Mouse (Mus musculus) myocyte (in vitro differentiated cells): ENCODE results near the gene 1700028J19Rik. TPM values are rescaled to one million over a fixed set of nuclear protein-coding genes. Genes with fewer than 3 reads are reported as not detected.

Experiments
- polyA plus RNA-seq: library from polyadenylated mRNA; unstranded; fragments of >200 nt; fragmentation: generic; extraction: Trizol; gene quantifications from one replicate; pipeline ENCODE4 v1.2.1, GENCODE M21; 2012; ENCODE audit warnings: missing spikeins

The 1700028J19Rik gene
- polyA plus RNA-seq, 1 experiment = 0.62 TPM

Other genes with a start within 250 kb of the 1700028J19Rik start
- 0.32 TPM for gene Klk1b26, start 234.5 kb downstream of the 1700028J19Rik start, polyA plus RNA-seq
- gene Klk1b27, start 194.4 kb downstream of the 1700028J19Rik start, polyA plus RNA-seq = 0.11 TPM
- gene Klk1b21, start 144.4 kb downstream of the 1700028J19Rik start, polyA plus RNA-seq = not detected
- 1.1 TPM for gene Klk1b22, start 134.0 kb downstream of the 1700028J19Rik start, polyA plus RNA-seq
- gene Klk1b16, start 109.9 kb downstream of the 1700028J19Rik start, polyA plus RNA-seq = not detected
- gene Klk1b24, start 58.5 kb downstream of the 1700028J19Rik start, polyA plus RNA-seq = not detected
- not detected for gene Klk1b3, start 48.5 kb downstream of the 1700028J19Rik start, polyA plus RNA-seq
- gene Klk1b4, start 39.3 kb downstream of the 1700028J19Rik start, polyA plus RNA-seq = not detected
- gene Klk1b5, start 30.8 kb downstream of the 1700028J19Rik start, polyA plus RNA-seq = not detected
- gene Klk1, start 21.3 kb downstream of the 1700028J19Rik start, polyA plus RNA-seq = not detected
- not detected for gene Gm36864, start 10.5 kb downstream of the 1700028J19Rik start, polyA plus RNA-seq
- gene 2410002F23Rik, start within 50 bp of the 1700028J19Rik start, polyA plus RNA-seq = 40.9 TPM
- gene Acp4, start 10.7 kb upstream of the 1700028J19Rik start, polyA plus RNA-seq = 0.06 TPM
- not detected for gene Gm15517, start 14.8 kb upstream of the 1700028J19Rik start, polyA plus RNA-seq
- 0.60 TPM for gene Clec11a, start 60.2 kb upstream of the 1700028J19Rik start, polyA plus RNA-seq
- gene Shank1, start 63.6 kb upstream of the 1700028J19Rik start, polyA plus RNA-seq = 0.10 TPM
- not detected for gene Syt3, start 137.4 kb upstream of the 1700028J19Rik start, polyA plus RNA-seq
- gene 1700008O03Rik, start 139.1 kb upstream of the 1700028J19Rik start, polyA plus RNA-seq = not detected
- gene Lrrc4b, start 182.3 kb upstream of the 1700028J19Rik start, polyA plus RNA-seq = not detected
- not detected for gene Aspdh, start 218.7 kb upstream of the 1700028J19Rik start, polyA plus RNA-seq
- gene Josd2, start 221.3 kb upstream of the 1700028J19Rik start, polyA plus RNA-seq = 233 TPM
- 98.2 TPM for gene Emc10, start 249.8 kb upstream of the 1700028J19Rik start, polyA plus RNA-seq
- 1.7 TPM for gene Fam71e1, start 249.9 kb upstream of the 1700028J19Rik start, polyA plus RNA-seq